Mouse (Mus musculus): Measurements from ENCODE around the gene Ckb.

GRCm38 (mm10) chr12:111694880-111695804 lies 23.0 kb upstream of the Ckb start:
- no peak for TF ChIP-seq CTCF (conservative IDR thresholded peaks at IDR 0.05; ENCODE audit: low read length)
- TF ChIP-seq NANOG (IDR thresholded peaks at IDR 0.05; ENCODE audit: borderline replicate concordance, low read length), result no peak

Data from E14TG2a.4 (cell line).